Mouse (Mus musculus): ENCODE results near the gene Nol12.
A peak's percentile ranks its signal among the peaks of the same experiment; 100 is the strongest.

Nol12 gene

GRCm38 (mm10) chr15:78934784-78935320, at the start of gene Nol12:
Gene Nol12, plus strand, starts transcription at chr15:78934933.
- peak; percentile 84 for DNase-seq

- DNase-seq, result no peak
Observed at GRCm38 (mm10) chr15:78889401-78889853, 45.3 kb upstream of the Nol12 start.

- DNase-seq, result no peak
Observed at GRCm38 (mm10) chr15:78892440-78892839, 42.3 kb upstream of the Nol12 start.

- DNase-seq, result peak; percentile 58
Observed at GRCm38 (mm10) chr15:78894726-78895125, 40.0 kb upstream of the Nol12 start.

- no peak for DNase-seq
Observed at GRCm38 (mm10) chr15:78895741-78896140, 39.0 kb upstream of the Nol12 start.

- peak; percentile 51 for DNase-seq
Observed at GRCm38 (mm10) chr15:78896149-78896548, 38.6 kb upstream of the Nol12 start.

GRCm38 (mm10) chr15:78897488-78897887, 37.2 kb upstream of the Nol12 start:
- no peak for DNase-seq

- DNase-seq, result peak; percentile 74
Observed at GRCm38 (mm10) chr15:78898507-78899001, 36.2 kb upstream of the Nol12 start.

- DNase-seq, result no peak
Observed at GRCm38 (mm10) chr15:78899409-78899739, 35.4 kb upstream of the Nol12 start, which contains the start of gene Gm49510. Gene Gm49510, plus strand, starts transcription at chr15:78899667.

GRCm38 (mm10) chr15:78899740-78900584, 34.8 kb upstream of the Nol12 start, which contains the start of gene Sh3bp1:
Gene Sh3bp1, plus strand, starts transcription at chr15:78899768.
- peak; percentile 84 for DNase-seq

- no peak for DNase-seq
Observed at GRCm38 (mm10) chr15:78900585-78901421, 33.9 kb upstream of the Nol12 start.

- no peak for DNase-seq
Observed at GRCm38 (mm10) chr15:78901422-78901789, 33.3 kb upstream of the Nol12 start.

- peak; percentile 83 for DNase-seq
Observed at GRCm38 (mm10) chr15:78903243-78903642, 31.5 kb upstream of the Nol12 start.

GRCm38 (mm10) chr15:78908399-78908798, 26.3 kb upstream of the Nol12 start:
- no peak for DNase-seq

- no peak for DNase-seq
Observed at GRCm38 (mm10) chr15:78908982-78909381, 25.8 kb upstream of the Nol12 start.

GRCm38 (mm10) chr15:78912040-78912439, 22.7 kb upstream of the Nol12 start:
- peak; percentile 53 for DNase-seq

- DNase-seq, result peak; percentile 97
Observed at GRCm38 (mm10) chr15:78913632-78914090, 21.1 kb upstream of the Nol12 start, which contains the start of gene Pdxp. Gene Pdxp, plus strand, starts transcription at chr15:78913919.

GRCm38 (mm10) chr15:78914091-78914822, 20.5 kb upstream of the Nol12 start:
- DNase-seq, result no peak

GRCm38 (mm10) chr15:78914823-78915659, 19.7 kb upstream of the Nol12 start:
- DNase-seq, result no peak

- peak; percentile 77 for DNase-seq
Observed at GRCm38 (mm10) chr15:78915660-78916017, 19.1 kb upstream of the Nol12 start.

GRCm38 (mm10) chr15:78916052-78916826, 18.5 kb upstream of the Nol12 start:
- no peak for DNase-seq
